Mouse (Mus musculus) embryonic facial prominence, embryonic 11.5 days (tissue): ENCODE data around the gene Gltp. TPM values are rescaled to one million over a fixed set of nuclear protein-coding genes. Genes with fewer than 3 reads are reported as not detected.

ENCODE experiments used
- ATAC-seq: fragments of 200-750 bp; cut with Nextera tagmentation; replicated peaks from 2 replicates; pipeline ENCODE4 v1.8.0; 2017; ENCODE audit warnings: low read depth; ENCODE audit not compliant: insufficient number of reproducible peaks, low FRiP score, low TSS enrichment
- DNase-seq: peaks from one replicate; pipeline ENCODE4 v3.0.0-alpha.2; 2015; ENCODE audit warnings: low spot score
- H3K27ac ChIP-seq: fragments of 300-500 bp; sonication (generic); replicated peaks from 2 replicates; pipeline ENCODE4 v1.5.1; 2014; ENCODE audit warnings: mild to moderate bottlenecking, low read depth, low read length, control low read depth
- H3K27me3 ChIP-seq: fragments of 300-500 bp; sonication (generic); 2 replicates; pipeline ENCODE4 v1.6.1; 2014; ENCODE audit warnings: mild to moderate bottlenecking, low read length, moderate library complexity, mixed read lengths; ENCODE audit not compliant: control insufficient read depth, insufficient read depth
- H3K36me3 ChIP-seq: fragments of 300-500 bp; sonication (generic); replicated peaks from 2 replicates; pipeline ENCODE4 v1.6.1; 2014; ENCODE audit warnings: low read depth, mild to moderate bottlenecking, low read length, moderate library complexity, mixed read lengths; ENCODE audit not compliant: control insufficient read depth, insufficient read depth
- H3K4me1 ChIP-seq: fragments of 300-500 bp; sonication (generic); 2 replicates; pipeline ENCODE4 v1.6.1; 2014; ENCODE audit warnings: low read length, mixed read lengths; ENCODE audit not compliant: control insufficient read depth, insufficient read depth
- H3K4me2 ChIP-seq: fragments of 300-500 bp; sonication (generic); 2 replicates; pipeline ENCODE4 v1.6.1; 2014; ENCODE audit warnings: low read depth, mild to moderate bottlenecking, control low read depth, low read length, moderate library complexity
- H3K4me3 ChIP-seq: fragments of 300-500 bp; sonication (generic); 2 replicates; pipeline ENCODE4 v1.5.1; 2014; ENCODE audit warnings: low read depth, low read length, control low read depth
- H3K9ac ChIP-seq: fragments of 300-500 bp; sonication (generic); replicated peaks from 2 replicates; pipeline ENCODE4 v1.6.1; 2014; ENCODE audit warnings: mild to moderate bottlenecking, control low read depth, low read length
- H3K9me3 ChIP-seq: fragments of 300-500 bp; sonication (generic); replicated peaks from 2 replicates; pipeline ENCODE4 v1.6.1; 2016; ENCODE audit warnings: mild to moderate bottlenecking, low read length, inconsistent platforms, mixed read lengths; ENCODE audit not compliant: control insufficient read depth
- whole genome bisulfite sequencing: fragments of 180-500 bp; shearing (Covaris S2); extraction: QIAGEN DNeasy Blood & Tissue Kit; methylation state at CpG from one replicate; pipeline ENCODE4 v1.1.7; 2014; 5-methylcytosine and 5-hydroxymethylcytosine counted together
- polyA plus RNA-seq: library from polyadenylated mRNA; unstranded; fragments of >200 nt; fragmentation: Nextera tagmentation; extraction: Ambion mirVana; gene quantifications from 2 replicates; pipeline ENCODE4 v1.2.1, GENCODE M21; 2014

Gltp gene
- polyA plus RNA-seq, 1 experiment from 2014 or later: 57.3 TPM

DNA sequence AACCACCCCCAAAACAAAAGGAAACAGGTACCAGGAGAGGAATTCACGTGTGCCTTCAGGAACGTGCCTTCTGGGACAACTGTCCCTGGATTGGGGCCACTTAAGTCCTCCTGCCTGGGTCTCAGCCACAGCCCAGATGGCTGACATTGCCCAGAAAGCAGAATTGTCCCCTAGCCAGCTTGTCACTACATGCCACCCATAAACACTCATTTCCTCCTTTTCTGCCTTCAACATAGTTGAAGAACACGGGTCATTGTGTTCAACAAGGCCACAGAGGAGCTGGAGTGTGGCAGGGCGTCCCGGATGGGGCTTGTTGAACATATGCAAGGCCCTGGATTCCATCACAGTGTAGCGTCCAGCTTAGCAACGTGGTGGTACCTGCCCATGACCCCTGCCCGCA, 9.1 kb downstream of the Gltp start:
- no peak overlapping the region for H3K27ac ChIP-seq
- DNase-seq: no peak
- no peaks in the 10 kb centered on the region for H3K36me3 ChIP-seq
- no peak overlapping the region for H3K9ac ChIP-seq
- ATAC-seq: no peak
- H3K9me3 ChIP-seq: no peaks in the 10 kb centered on the region
- H3K27me3 ChIP-seq: no peaks in the 10 kb centered on the region
- H3K4me3 ChIP-seq: no peak overlapping the region
- H3K4me1 ChIP-seq: no peaks in the 10 kb centered on the region; the same call in 1 of the 2 replicates
- WGBS: 71% methylated on average over 8 of the region's 8 CpGs
- no peak overlapping the region for H3K4me2 ChIP-seq

DNA sequence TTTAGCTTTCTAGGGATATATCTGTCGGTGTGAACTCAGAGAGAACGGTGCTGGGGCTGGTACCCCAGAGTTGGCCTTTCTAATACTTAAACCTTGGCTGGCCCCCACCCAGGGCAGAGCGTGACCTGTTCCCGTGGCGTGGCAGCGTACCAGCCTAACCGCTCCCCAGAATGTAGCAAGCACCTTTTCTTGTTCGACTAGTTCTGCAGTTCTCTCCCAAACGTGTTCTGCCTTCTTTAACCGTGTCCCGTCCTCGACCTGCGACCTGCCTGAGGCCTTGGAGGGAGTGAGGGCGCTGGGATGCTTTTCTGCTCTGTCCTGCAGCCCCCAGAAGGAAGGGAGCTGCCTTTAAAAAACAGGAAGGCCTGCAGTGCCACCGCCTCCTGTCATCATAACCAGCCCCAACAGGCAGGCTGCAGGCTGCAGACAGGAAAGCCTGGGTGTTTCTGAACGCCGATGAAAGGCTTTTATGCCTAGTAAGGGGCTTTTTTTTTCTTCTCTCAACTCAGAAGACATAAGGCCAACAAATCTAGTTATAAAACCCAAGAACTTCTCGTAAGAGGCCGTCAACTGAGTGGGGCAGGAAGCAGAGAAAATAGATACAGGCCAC, 10.0 kb downstream of the Gltp start:
- 65% methylated on average over 19 of the region's 19 CpGs for WGBS
- Histone ChIP-seq H3K4me1 (no peaks in the 10 kb centered on the region; the same call in 1 of the 2 replicates), H3K4me2 (no peak overlapping the region), H3K4me3 (no peak overlapping the region), H3K9ac (no peak overlapping the region), H3K36me3 (no peaks in the 10 kb centered on the region), H3K27me3 (no peaks in the 10 kb centered on the region), H3K9me3 (no peaks in the 10 kb centered on the region), H3K27ac (no peak overlapping the region)
- ATAC-seq: no peak
- no peak for DNase-seq

DNA sequence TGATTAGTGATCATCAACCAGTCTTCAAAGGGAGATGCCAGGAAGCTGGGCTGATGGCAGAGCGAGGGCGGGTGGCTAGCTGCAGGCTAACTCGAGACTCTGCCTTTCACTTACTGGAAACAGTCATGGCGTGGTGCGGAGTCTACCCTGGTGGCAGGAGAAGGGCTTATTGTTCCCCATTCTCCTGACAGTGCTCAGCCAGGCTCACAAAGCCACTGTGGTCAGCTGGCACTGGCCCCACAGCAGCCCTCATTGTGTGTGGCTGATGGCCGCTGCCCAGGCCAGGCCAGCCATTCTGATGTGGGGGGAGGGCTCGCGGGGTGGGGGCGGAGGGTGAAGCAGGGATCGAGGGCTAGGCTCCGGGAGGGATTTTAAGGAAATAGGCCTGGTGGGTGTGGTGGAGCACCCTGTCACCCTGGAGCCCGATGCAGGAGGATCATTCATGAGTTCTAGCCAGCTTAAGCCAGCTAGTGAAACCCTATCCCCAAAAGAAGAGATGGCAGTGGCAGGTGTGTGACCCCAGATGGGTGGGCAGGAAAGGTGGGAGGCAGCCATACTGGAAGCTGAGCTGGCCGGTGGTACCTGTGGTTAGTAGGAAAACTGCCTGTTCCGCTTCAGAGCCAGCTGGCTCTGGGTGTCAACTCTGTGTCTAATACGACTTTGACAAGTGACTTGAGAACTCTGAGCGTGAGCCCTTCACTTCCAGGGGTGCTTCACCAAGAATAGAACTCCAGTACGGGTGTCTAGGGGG, 10.8 kb downstream of the Gltp start:
- Histone ChIP-seq H3K9me3 (no peaks in the 10 kb centered on the region), H3K27ac (no peak overlapping the region), H3K9ac (no peak overlapping the region), H3K27me3 (no peaks in the 10 kb centered on the region), H3K36me3 (no peaks in the 10 kb centered on the region), H3K4me3 (no peak overlapping the region), H3K4me2 (no peak overlapping the region), H3K4me1 (no peaks in the 10 kb centered on the region; the same call in 1 of the 2 replicates)
- 60% methylated on average over 17 of the region's 17 CpGs for WGBS
- ATAC-seq (no peak), DNase-seq (no peak)

DNA sequence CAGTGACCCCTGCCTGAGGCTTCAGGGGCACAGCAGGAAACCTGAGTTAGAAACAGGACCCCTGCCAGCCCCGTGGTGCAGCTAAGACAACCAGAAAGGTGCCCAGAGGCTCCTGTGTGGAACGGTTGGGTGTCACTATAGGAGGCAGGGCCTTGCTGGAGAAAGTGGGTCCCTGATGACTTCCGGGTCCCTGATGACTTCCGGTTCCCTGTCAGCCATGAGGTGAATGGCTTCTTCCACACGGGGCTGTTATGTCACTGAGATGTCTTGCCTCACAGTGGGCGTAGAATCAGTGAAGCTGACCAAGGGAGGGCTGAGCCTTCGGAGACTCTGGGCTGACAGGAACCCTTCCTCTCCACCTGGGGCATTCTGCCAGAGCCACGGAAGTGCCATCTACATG, 16.2 kb downstream of the Gltp start:
- no peak overlapping the region for H3K27ac ChIP-seq
- no peak overlapping the region for H3K4me3 ChIP-seq
- no peak for ATAC-seq
- no peak overlapping the region for H3K9ac ChIP-seq
- no peaks in the 10 kb centered on the region for H3K27me3 ChIP-seq
- H3K4me1 ChIP-seq: no peaks in the 10 kb centered on the region
- no peak for DNase-seq
- H3K36me3 ChIP-seq: no peaks in the 10 kb centered on the region
- H3K4me2 ChIP-seq: no peak overlapping the region
- no peaks in the 10 kb centered on the region for H3K9me3 ChIP-seq
- WGBS: 80% methylated on average over 8 of the region's 8 CpGs

DNA sequence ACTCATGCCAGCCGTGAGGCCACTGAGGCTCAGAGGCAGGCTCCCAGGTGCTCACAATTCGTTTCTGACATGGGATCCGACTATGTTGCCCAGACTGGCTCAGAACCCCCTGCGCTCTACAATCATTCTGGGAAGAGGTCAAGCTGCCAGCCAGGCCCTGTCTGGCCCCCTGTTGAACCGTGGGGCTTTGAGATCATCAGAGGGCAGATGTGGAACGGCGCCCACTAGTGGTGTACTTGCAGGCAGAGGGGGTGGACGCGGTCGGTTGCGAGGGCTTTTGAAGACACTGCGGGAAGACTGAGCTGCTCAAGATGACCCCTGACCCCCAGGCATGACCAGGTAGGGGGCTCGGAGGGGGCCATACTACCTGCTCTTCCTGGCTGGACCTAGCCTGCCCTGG, 17.7 kb downstream of the Gltp start:
- no peak overlapping the region for H3K9ac ChIP-seq
- H3K27me3 ChIP-seq: no peaks in the 10 kb centered on the region
- ATAC-seq (no peak), DNase-seq (no peak)
- no peaks in the 10 kb centered on the region for H3K36me3 ChIP-seq
- H3K4me1 ChIP-seq: no peaks in the 10 kb centered on the region
- no peak overlapping the region for H3K4me3 ChIP-seq
- no peak overlapping the region for H3K4me2 ChIP-seq
- no peaks in the 10 kb centered on the region for H3K9me3 ChIP-seq
- WGBS: 87% methylated on average over 13 of the region's 13 CpGs
- H3K27ac ChIP-seq: no peak overlapping the region

DNA sequence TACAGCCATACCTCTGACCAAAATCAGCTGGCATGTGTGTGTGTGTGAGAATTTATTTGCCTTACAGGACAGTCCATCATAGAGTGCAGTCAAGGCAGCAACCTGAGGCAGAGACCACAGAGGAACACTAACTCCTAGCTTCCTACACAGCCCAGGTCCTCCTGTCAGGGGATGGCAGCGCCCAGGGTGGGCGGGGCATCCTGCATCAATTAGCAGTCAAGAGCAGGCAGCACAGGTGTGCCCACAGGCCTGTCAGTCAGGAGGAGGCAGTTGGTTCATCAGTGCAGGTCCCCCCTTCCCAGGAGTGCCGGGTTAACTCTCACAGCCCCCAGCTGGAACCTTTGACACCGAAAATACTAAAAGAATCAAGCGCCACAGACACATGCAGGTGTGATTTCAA, 21.8 kb downstream of the Gltp start:
- Histone ChIP-seq H3K9ac (no peak overlapping the region), H3K4me2 (no peak overlapping the region), H3K4me3 (no peak overlapping the region), H3K4me1 (peaks cover 2% of the 10 kb centered on the region; the same call in 1 of the 2 replicates), H3K36me3 (no peaks in the 10 kb centered on the region), H3K9me3 (no peaks in the 10 kb centered on the region), H3K27ac (no peak overlapping the region), H3K27me3 (no peaks in the 10 kb centered on the region)
- DNase-seq: no peak
- ATAC-seq: no peak
- WGBS: 88% methylated on average over 5 of the region's 5 CpGs

DNA sequence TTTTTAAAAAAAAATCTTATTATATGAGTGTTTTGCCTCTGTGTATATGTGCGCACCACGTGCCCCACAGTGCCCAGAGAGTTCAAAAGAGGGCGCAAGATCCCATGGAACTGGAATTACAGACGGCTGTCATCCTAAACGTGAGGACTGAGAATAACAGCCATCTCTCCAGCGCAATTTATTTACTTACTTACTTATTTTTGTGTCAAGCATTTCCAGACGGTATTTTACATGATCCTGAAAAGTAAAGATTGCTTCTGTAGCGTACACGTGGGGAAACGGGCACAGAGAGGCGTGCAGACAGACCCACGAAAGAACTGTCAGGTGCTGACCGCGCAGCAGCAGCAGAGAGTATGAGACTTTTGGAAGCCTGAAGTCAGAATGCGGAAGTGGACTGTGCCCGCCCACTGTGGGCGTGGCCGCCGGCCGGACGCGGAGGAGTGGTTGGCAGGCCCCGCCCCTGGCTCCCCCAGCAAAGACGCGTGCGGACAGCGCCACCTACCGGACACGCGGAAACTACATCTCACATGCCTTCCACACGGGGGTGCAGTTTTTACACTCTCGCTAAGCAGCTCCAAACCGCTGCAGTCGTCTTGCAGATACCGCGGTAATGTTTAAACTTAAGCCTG, 23.4 kb downstream of the Gltp start:
- Histone ChIP-seq H3K9ac (no peak overlapping the region), H3K4me3 (no peak overlapping the region), H3K27me3 (no peaks in the 10 kb centered on the region), H3K4me2 (peak overlapping the region; percentile 11; the same call in 1 of the 2 replicates), H3K36me3 (no peaks in the 10 kb centered on the region), H3K9me3 (no peaks in the 10 kb centered on the region), H3K4me1 (peaks cover 2% of the 10 kb centered on the region; the same call in 1 of the 2 replicates), H3K27ac (no peak overlapping the region)
- ATAC-seq: peak; percentile 79
- 4% methylated on average over 36 of the region's 36 CpGs for WGBS
- DNase-seq: peak; percentile 98

DNA sequence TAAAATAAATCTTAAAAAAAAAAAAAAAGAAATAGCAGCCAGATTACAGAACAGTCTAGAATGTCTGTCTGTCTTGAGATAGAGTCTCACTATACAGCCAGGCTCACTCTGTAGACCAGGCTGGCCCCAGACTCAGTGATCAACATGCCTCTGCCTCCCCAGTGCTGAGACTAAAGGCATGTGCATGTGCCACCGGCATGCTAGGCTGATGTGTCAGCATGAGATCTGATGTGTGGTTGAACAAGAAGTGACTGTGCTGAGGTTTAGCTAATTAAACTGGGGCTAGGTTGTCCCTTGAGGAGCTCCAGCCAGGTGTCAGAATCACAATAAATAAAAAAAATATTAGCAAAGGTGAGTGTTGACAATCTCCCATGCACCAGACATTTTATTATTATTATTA, 24.1 kb downstream of the Gltp start:
- H3K9me3 ChIP-seq: no peaks in the 10 kb centered on the region
- no peak overlapping the region for H3K4me2 ChIP-seq
- ATAC-seq (no peak), DNase-seq (no peak)
- H3K36me3 ChIP-seq: no peaks in the 10 kb centered on the region
- H3K9ac ChIP-seq: no peak overlapping the region
- peaks cover 2% of the 10 kb centered on the region; the same call in 1 of the 2 replicates for H3K4me1 ChIP-seq
- H3K27ac ChIP-seq: no peak overlapping the region
- no peak overlapping the region for H3K4me3 ChIP-seq
- no peaks in the 10 kb centered on the region for H3K27me3 ChIP-seq
- 82% methylated on average over 1 of the region's 1 CpGs for WGBS
